Mouse (Mus musculus) neural tube, embryonic 12.5 days (tissue): ENCODE measurements at regions not wholly inside any gene's neighbourhood (a gene's known extent, or its start where the extent isn't known, plus 50 kb on each side); places are given as distances from the start of the nearest gene placed in this dataset.

Source experiments
- ATAC-seq: fragments of 200-750 bp; cut with Nextera tagmentation; 2 replicates; pipeline ENCODE4 v1.8.0; 2017; ENCODE audit warnings: low read depth, mild to moderate bottlenecking, moderate TSS enrichment, moderate library complexity; ENCODE audit not compliant: low FRiP score
- H3K27ac ChIP-seq: fragments of 300-500 bp; sonication (generic); 2 replicates; pipeline ENCODE4 v1.5.1; 2016
- H3K27me3 ChIP-seq: fragments of 300-500 bp; sonication (generic); replicated peaks from 2 replicates; pipeline ENCODE4 v1.6.1; 2016; ENCODE audit warnings: mild to moderate bottlenecking
- H3K36me3 ChIP-seq: fragments of 300-500 bp; sonication (generic); 2 replicates; pipeline ENCODE4 v1.6.1; 2016; ENCODE audit warnings: mild to moderate bottlenecking
- H3K4me1 ChIP-seq: fragments of 300-500 bp; sonication (generic); 2 replicates; pipeline ENCODE4 v1.6.1; 2016
- H3K4me2 ChIP-seq: fragments of 300-500 bp; sonication (generic); replicated peaks from 2 replicates; pipeline ENCODE4 v1.6.1; 2016; ENCODE audit warnings: mild to moderate bottlenecking
- H3K4me3 ChIP-seq: fragments of 300-500 bp; sonication (generic); 2 replicates; pipeline ENCODE4 v1.5.1; 2016
- H3K9ac ChIP-seq: fragments of 300-500 bp; sonication (generic); 2 replicates; pipeline ENCODE4 v1.6.1; 2016; ENCODE audit warnings: mild to moderate bottlenecking
- H3K9me3 ChIP-seq: fragments of 300-500 bp; sonication (generic); 2 replicates; pipeline ENCODE4 v1.6.1; 2016; ENCODE audit warnings: mild to moderate bottlenecking
- WGBS: fragments of 180-500 bp; shearing (Covaris S2); methylation state at CpG from one replicate; pipeline ENCODE4 v1.1.7; 2016; 5-methylcytosine and 5-hydroxymethylcytosine counted together

- WGBS: 58% methylated on average over 7 of the region's 7 CpGs
- Histone ChIP-seq H3K36me3 (no peaks in the 10 kb centered on the region), H3K9ac (no peak overlapping the region), H3K4me1 (no peaks in the 10 kb centered on the region), H3K9me3 (no peaks in the 10 kb centered on the region), H3K27me3 (no peaks in the 10 kb centered on the region), H3K4me2 (no peak overlapping the region), H3K4me3 (no peak overlapping the region), H3K27ac (no peak overlapping the region)
- no peak for ATAC-seq
Observed at GRCm38 (mm10) chr14:72197972-72198371, 293.7 kb downstream of the Gm9195 start.

- Histone ChIP-seq H3K9me3 (no peaks in the 10 kb centered on the region), H3K9ac (no peak overlapping the region), H3K4me2 (no peak overlapping the region), H3K27ac (no peak overlapping the region), H3K27me3 (no peaks in the 10 kb centered on the region), H3K4me1 (no peaks in the 10 kb centered on the region), H3K4me3 (no peak overlapping the region), H3K36me3 (no peaks in the 10 kb centered on the region)
- WGBS: 29% methylated on average over 5 of the region's 5 CpGs
- ATAC-seq: peak; percentile 76
Observed at GRCm38 (mm10) chr14:72187329-72187984, 304.2 kb downstream of the Gm9195 start.

DNA sequence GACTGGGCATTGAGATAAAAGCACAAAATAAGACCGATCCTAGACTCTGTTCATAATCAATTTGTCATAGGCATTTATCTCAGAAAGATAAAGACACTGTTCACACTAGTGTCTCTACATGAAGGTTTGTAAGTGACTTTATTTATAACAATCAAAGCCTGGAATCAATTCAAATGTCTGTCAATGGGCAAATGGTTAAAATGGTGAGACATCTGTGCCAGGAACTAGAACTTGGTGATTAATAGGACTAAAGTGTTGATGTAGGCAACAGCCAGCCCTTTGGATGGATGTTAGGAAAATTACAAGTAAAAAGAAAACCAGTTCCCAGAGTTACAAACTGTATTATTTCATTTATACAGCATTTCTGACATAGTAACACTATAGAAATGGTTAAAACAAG is 315.9 kb downstream of the Gm9195 start:
- H3K9ac ChIP-seq: no peak overlapping the region
- H3K9me3 ChIP-seq: no peaks in the 10 kb centered on the region
- H3K36me3 ChIP-seq: no peaks in the 10 kb centered on the region
- no peaks in the 10 kb centered on the region for H3K27me3 ChIP-seq
- WGBS: 77% methylated on average over 1 of the region's 1 CpGs
- ATAC-seq: no peak
- no peak overlapping the region for H3K4me2 ChIP-seq
- H3K4me3 ChIP-seq: no peak overlapping the region
- H3K27ac ChIP-seq: no peak overlapping the region
- no peaks in the 10 kb centered on the region for H3K4me1 ChIP-seq

- H3K9me3 ChIP-seq: no peaks in the 10 kb centered on the region
- no peak overlapping the region for H3K27ac ChIP-seq
- H3K4me2 ChIP-seq: no peak overlapping the region
- H3K9ac ChIP-seq: no peak overlapping the region
- H3K4me3 ChIP-seq: no peak overlapping the region
- H3K4me1 ChIP-seq: no peaks in the 10 kb centered on the region
- H3K36me3 ChIP-seq: no peaks in the 10 kb centered on the region
- H3K27me3 ChIP-seq: no peaks in the 10 kb centered on the region
- no peak for ATAC-seq
- 71% methylated on average over 20 of the region's 20 CpGs for WGBS
Observed at GRCm38 (mm10) chr14:72172549-72173405, 318.9 kb downstream of the Gm9195 start.

GRCm38 (mm10) chr14:72171777-72172176 is 319.9 kb downstream of the Gm9195 start:
- H3K9ac ChIP-seq: no peak overlapping the region
- no peak overlapping the region for H3K27ac ChIP-seq
- H3K4me3 ChIP-seq: no peak overlapping the region
- WGBS: 52% methylated on average over 3 of the region's 3 CpGs
- no peak for ATAC-seq
- no peaks in the 10 kb centered on the region for H3K4me1 ChIP-seq
- no peaks in the 10 kb centered on the region for H3K9me3 ChIP-seq
- H3K4me2 ChIP-seq: no peak overlapping the region
- H3K27me3 ChIP-seq: no peaks in the 10 kb centered on the region
- no peaks in the 10 kb centered on the region for H3K36me3 ChIP-seq

GRCm38 (mm10) chr14:72158537-72159323 is 332.9 kb downstream of the Gm9195 start:
- peak; percentile 92 for ATAC-seq
- Histone ChIP-seq H3K4me3 (no peak overlapping the region), H3K4me2 (peak overlapping the region; percentile 50), H3K9me3 (no peaks in the 10 kb centered on the region), H3K9ac (no peak overlapping the region), H3K27me3 (no peaks in the 10 kb centered on the region), H3K27ac (no peak overlapping the region), H3K4me1 (no peaks in the 10 kb centered on the region), H3K36me3 (no peaks in the 10 kb centered on the region)
- 4% methylated on average over 13 of the region's 13 CpGs for WGBS

GRCm38 (mm10) chr14:72155197-72155907 is 336.3 kb downstream of the Gm9195 start:
- H3K4me3 ChIP-seq: no peak overlapping the region
- ATAC-seq: no peak
- no peaks in the 10 kb centered on the region for H3K27me3 ChIP-seq
- no peaks in the 10 kb centered on the region for H3K4me1 ChIP-seq
- no peak overlapping the region for H3K9ac ChIP-seq
- no peak overlapping the region for H3K27ac ChIP-seq
- no peaks in the 10 kb centered on the region for H3K9me3 ChIP-seq
- H3K36me3 ChIP-seq: no peaks in the 10 kb centered on the region
- no peak overlapping the region for H3K4me2 ChIP-seq
- 32% methylated on average over 11 of the region's 11 CpGs for WGBS

GRCm38 (mm10) chr14:72151676-72152075 is 340.0 kb downstream of the Gm9195 start:
- 72% methylated on average over 4 of the region's 4 CpGs for WGBS
- Histone ChIP-seq H3K4me1 (no peaks in the 10 kb centered on the region), H3K36me3 (no peaks in the 10 kb centered on the region), H3K9me3 (no peaks in the 10 kb centered on the region), H3K27me3 (no peaks in the 10 kb centered on the region), H3K27ac (no peak overlapping the region), H3K4me2 (no peak overlapping the region), H3K9ac (no peak overlapping the region), H3K4me3 (no peak overlapping the region)
- no peak for ATAC-seq

- H3K4me2 ChIP-seq: no peak overlapping the region
- no peaks in the 10 kb centered on the region for H3K27me3 ChIP-seq
- H3K9ac ChIP-seq: no peak overlapping the region
- H3K4me1 ChIP-seq: no peaks in the 10 kb centered on the region
- H3K27ac ChIP-seq: no peak overlapping the region
- no peaks in the 10 kb centered on the region for H3K36me3 ChIP-seq
- WGBS: 41% methylated on average over 4 of the region's 4 CpGs
- no peak for ATAC-seq
- H3K4me3 ChIP-seq: no peak overlapping the region
- no peaks in the 10 kb centered on the region for H3K9me3 ChIP-seq
Observed at GRCm38 (mm10) chr14:72149463-72149862, 342.2 kb downstream of the Gm9195 start.

DNA sequence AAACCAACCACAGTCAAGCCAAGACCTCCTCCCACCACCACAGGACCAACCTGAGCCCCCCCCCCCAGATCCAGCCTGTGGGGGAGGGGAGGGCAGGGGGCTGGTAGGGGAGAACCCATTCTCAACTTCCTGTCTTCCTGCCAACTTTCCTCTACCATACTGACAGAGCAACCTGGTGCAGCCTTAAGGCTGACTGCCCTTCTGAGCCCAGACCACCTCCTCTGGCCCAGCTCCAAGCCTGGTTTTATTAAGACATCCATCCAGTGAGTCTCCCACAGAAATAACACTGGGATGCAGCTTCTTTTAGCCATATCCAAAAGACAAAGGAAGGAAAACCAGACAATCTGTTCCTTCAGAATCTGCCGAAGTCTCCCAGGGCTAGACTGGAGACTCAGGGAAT is 342.8 kb downstream of the Gm9195 start:
- no peaks in the 10 kb centered on the region for H3K27me3 ChIP-seq
- 73% methylated on average over 1 of the region's 1 CpGs for WGBS
- no peak overlapping the region for H3K4me3 ChIP-seq
- no peak overlapping the region for H3K9ac ChIP-seq
- H3K9me3 ChIP-seq: no peaks in the 10 kb centered on the region
- ATAC-seq: no peak
- H3K36me3 ChIP-seq: no peaks in the 10 kb centered on the region
- H3K27ac ChIP-seq: no peak overlapping the region
- no peaks in the 10 kb centered on the region for H3K4me1 ChIP-seq
- no peak overlapping the region for H3K4me2 ChIP-seq

DNA sequence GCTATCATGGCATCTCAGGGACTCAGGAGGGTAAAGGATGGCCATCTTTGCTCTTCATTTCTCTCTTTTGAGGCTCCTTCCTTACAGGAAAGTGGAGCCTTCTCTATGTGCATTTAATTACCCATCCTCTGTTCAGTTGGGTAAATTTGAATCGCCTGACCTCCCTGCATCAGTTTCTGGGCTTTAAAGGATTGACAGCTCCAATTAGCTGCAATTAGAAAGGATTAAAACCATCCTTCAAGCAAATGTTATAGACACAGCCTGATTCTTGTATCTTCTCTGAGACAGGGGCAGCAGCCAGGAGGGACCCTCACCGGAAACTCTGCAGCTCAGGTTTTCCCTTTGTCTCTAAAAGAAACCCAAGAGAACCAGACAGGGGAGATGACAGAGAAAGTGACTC is 345.3 kb downstream of the Gm9195 start:
- Histone ChIP-seq H3K27ac (no peak overlapping the region), H3K27me3 (no peaks in the 10 kb centered on the region), H3K9ac (no peak overlapping the region), H3K4me3 (no peak overlapping the region), H3K4me1 (0 out of 2 replicates have a peak, but pooled peaks cover 3% of the 10 kb centered on the region), H3K36me3 (no peaks in the 10 kb centered on the region), H3K9me3 (no peaks in the 10 kb centered on the region), H3K4me2 (no peak overlapping the region)
- ATAC-seq: no peak
- WGBS: 50% methylated on average over 2 of the region's 2 CpGs
